Mouse (Mus musculus) CH12.LX (cell line): ENCODE data around the gene Pgap3.

Source experiments
- CTCF ChIP-seq, 2 experiments: IDR thresholded peaks in 1 of 2; conservative IDR thresholded peaks in 1 of 2; 2 replicates each; pipeline ENCODE4 v1.5.1; 2011 to 2012; ENCODE audit warnings: low read depth in 2 of 2, low read length in 2 of 2, improper control_type of control experiment in 1 of 2, inconsistent platforms in 1 of 2, mild to moderate bottlenecking in 1 of 2, moderate library complexity in 1 of 2
- EP300 ChIP-seq: IDR thresholded peaks from 2 replicates; pipeline ENCODE4 v1.6.1; 2011; ENCODE audit warnings: low read length, improper control_type of control experiment
- HCFC1 ChIP-seq: IDR thresholded peaks from 2 replicates; pipeline ENCODE4 v1.6.1; 2012; ENCODE audit warnings: low read depth, mild to moderate bottlenecking, inconsistent platforms, low read length, improper control_type of control experiment
- IRF4 ChIP-seq: IDR thresholded peaks from 2 replicates; pipeline ENCODE4 v1.6.1; 2014; ENCODE audit warnings: low read depth, mild to moderate bottlenecking, inconsistent platforms, low read length, improper control_type of control experiment
- MAZ ChIP-seq: IDR thresholded peaks from 2 replicates; pipeline ENCODE4 v1.6.1; 2012; ENCODE audit warnings: low read depth, mild to moderate bottlenecking, inconsistent platforms, low read length, improper control_type of control experiment, moderate library complexity
- NELFE ChIP-seq: IDR thresholded peaks from 2 replicates; pipeline ENCODE4 v1.6.1; 2011; ENCODE audit warnings: low read depth, low read length, improper control_type of control experiment
- PAX5 ChIP-seq: IDR thresholded peaks from 2 replicates; pipeline ENCODE4 v1.6.1; 2012; ENCODE audit warnings: low read length, inconsistent platforms, mixed read lengths
- POLR2A ChIP-seq: IDR thresholded peaks from 2 replicates; pipeline ENCODE4 v1.6.1; 2011; ENCODE audit warnings: low read depth, mild to moderate bottlenecking, improper control_type of control experiment, low read length
- POLR2AphosphoS2 ChIP-seq: IDR thresholded peaks from 2 replicates; pipeline ENCODE4 v1.6.1; 2011; ENCODE audit warnings: low read depth, low read length, improper control_type of control experiment
- SMC3 ChIP-seq: IDR thresholded peaks from 2 replicates; pipeline ENCODE4 v1.6.1; 2011; ENCODE audit warnings: low read depth, low read length, improper control_type of control experiment
- TBP ChIP-seq: conservative IDR thresholded peaks from 2 replicates; pipeline ENCODE4 v1.6.1; 2011; ENCODE audit warnings: low read depth, low read length, improper control_type of control experiment
- UBTF ChIP-seq: IDR thresholded peaks from 2 replicates; pipeline ENCODE4 v1.6.1; 2012; ENCODE audit warnings: low read depth, mild to moderate bottlenecking, inconsistent platforms, low read length, improper control_type of control experiment, moderate library complexity
- ZNF384 ChIP-seq: IDR thresholded peaks from 2 replicates; pipeline ENCODE4 v1.6.1; 2012; ENCODE audit warnings: low read depth, low read length, improper control_type of control experiment, inconsistent platforms

GRCm38 (mm10) chr11:98431743-98432502 is 31.6 kb upstream of the Pgap3 start:
- TF ChIP-seq POLR2AphosphoS2 (no peak), HCFC1 (0 out of 2 replicates have a peak, but pooled peaks have one; percentile 27), MAZ (no peak), CTCF (conservative IDR thresholded peaks at IDR 0.05 in 1 of 2, IDR thresholded peaks at IDR 0.05 in 1 of 2; ENCODE audit: low read depth in 2 of 2, low read length in 2 of 2) (no peak), EP300 (no peak), SMC3 (no peak), PAX5 (no peak), POLR2A (no peak), IRF4 (no peak), UBTF (no peak), TBP (no peak), ZNF384 (no peak), NELFE (no peak)
